Mouse (Mus musculus): ENCODE measurements at regions not wholly inside any gene's neighbourhood (a gene's known extent, or its start where the extent isn't known, plus 50 kb on each side); places are given as distances from the start of the nearest gene placed in this dataset.
"Not testable (repeated sequence)": the region's sequence is repeated elsewhere in the genome, so short reads cannot be mapped to it uniquely, and the experiment has no call there.

GRCm38 (mm10) chr2:147307488-147308386, 54.0 kb upstream of the Pax1 start:
- H3K27me3 ChIP-seq (ENCODE audit: control insufficient read depth, insufficient read depth, low read length) = peaks cover 26% of the 10 kb centered on the region
- no peak for ATAC-seq (replicated peaks; ENCODE audit: extremely low read depth, insufficient read depth, low FRiP score)
- no peak overlapping the region for H3K4me3 ChIP-seq (ENCODE audit: low read length)
- H3K36me3 ChIP-seq (ENCODE audit: control insufficient read depth, insufficient read depth) = no peaks in the 10 kb centered on the region
- no peak overlapping the region for H3K4me2 ChIP-seq (ENCODE audit: low read depth, low read length)
- H3K4me1 ChIP-seq (ENCODE audit: control insufficient read depth, insufficient read depth, low read length) = no peaks in the 10 kb centered on the region
- no peak overlapping the region for H3K27ac ChIP-seq (ENCODE audit: low read length)
- H3K9me3 ChIP-seq (replicated peaks; ENCODE audit: control insufficient read depth, low read length) = no peaks in the 10 kb centered on the region
- WGBS = 15% methylated on average over 12 of the region's 12 CpGs
- H3K9ac ChIP-seq (ENCODE audit: low read length) = no peak overlapping the region

GRCm38 (mm10) chr2:147306728-147307127, 55.0 kb upstream of the Pax1 start:
- Histone ChIP-seq H3K27me3 (ENCODE audit: control insufficient read depth, insufficient read depth, low read length) (peaks cover 26% of the 10 kb centered on the region), H3K27ac (ENCODE audit: low read length) (no peak overlapping the region), H3K9ac (ENCODE audit: low read length) (no peak overlapping the region), H3K4me2 (ENCODE audit: low read depth, low read length) (no peak overlapping the region), H3K4me1 (ENCODE audit: control insufficient read depth, insufficient read depth, low read length) (no peaks in the 10 kb centered on the region), H3K9me3 (replicated peaks; ENCODE audit: control insufficient read depth, low read length) (no peaks in the 10 kb centered on the region), H3K4me3 (ENCODE audit: low read length) (no peak overlapping the region), H3K36me3 (ENCODE audit: control insufficient read depth, insufficient read depth) (no peaks in the 10 kb centered on the region)
- WGBS = 53% methylated on average over 6 of the region's 6 CpGs
- ATAC-seq (replicated peaks; ENCODE audit: extremely low read depth, insufficient read depth, low FRiP score) = no peak

GRCm38 (mm10) chr2:147305262-147305661, 56.5 kb upstream of the Pax1 start:
- ATAC-seq (replicated peaks; ENCODE audit: extremely low read depth, insufficient read depth, low FRiP score) = no peak
- no peak overlapping the region for H3K4me3 ChIP-seq (ENCODE audit: low read length)
- no peaks in the 10 kb centered on the region for H3K36me3 ChIP-seq (ENCODE audit: control insufficient read depth, insufficient read depth)
- 27% methylated on average over 5 of the region's 5 CpGs for WGBS
- H3K9me3 ChIP-seq (replicated peaks; ENCODE audit: control insufficient read depth, low read length) = no peaks in the 10 kb centered on the region
- no peak overlapping the region for H3K9ac ChIP-seq (ENCODE audit: low read length)
- no peak overlapping the region for H3K4me2 ChIP-seq (ENCODE audit: low read depth, low read length)
- no peak overlapping the region for H3K27ac ChIP-seq (ENCODE audit: low read length)
- peaks cover 26% of the 10 kb centered on the region for H3K27me3 ChIP-seq (ENCODE audit: control insufficient read depth, insufficient read depth, low read length)
- H3K4me1 ChIP-seq (ENCODE audit: control insufficient read depth, insufficient read depth, low read length) = no peaks in the 10 kb centered on the region

- Histone ChIP-seq H3K4me1 (ENCODE audit: control insufficient read depth, insufficient read depth, low read length) (peaks cover 9% of the 10 kb centered on the region), H3K4me3 (ENCODE audit: low read length) (no peak overlapping the region), H3K27ac (ENCODE audit: low read length) (no peak overlapping the region), H3K27me3 (ENCODE audit: control insufficient read depth, insufficient read depth, low read length) (peaks cover 6% of the 10 kb centered on the region), H3K36me3 (ENCODE audit: control insufficient read depth, insufficient read depth) (no peaks in the 10 kb centered on the region), H3K9me3 (replicated peaks; ENCODE audit: control insufficient read depth, low read length) (no peaks in the 10 kb centered on the region), H3K9ac (ENCODE audit: low read length) (no peak overlapping the region), H3K4me2 (ENCODE audit: low read depth, low read length) (no peak overlapping the region)
- ATAC-seq (replicated peaks; ENCODE audit: extremely low read depth, insufficient read depth, low FRiP score) = no peak
- 83% methylated on average over 1 of the region's 1 CpGs for WGBS
Observed at GRCm38 (mm10) chr2:147300503-147300902, 61.2 kb upstream of the Pax1 start.

GRCm38 (mm10) chr2:147299359-147299758, 62.4 kb upstream of the Pax1 start:
- Histone ChIP-seq H3K4me1 (ENCODE audit: control insufficient read depth, insufficient read depth, low read length) (peaks cover 9% of the 10 kb centered on the region), H3K36me3 (ENCODE audit: control insufficient read depth, insufficient read depth) (no peaks in the 10 kb centered on the region), H3K4me2 (ENCODE audit: low read depth, low read length) (no peak overlapping the region), H3K4me3 (ENCODE audit: low read length) (no peak overlapping the region), H3K9me3 (replicated peaks; ENCODE audit: control insufficient read depth, low read length) (no peaks in the 10 kb centered on the region), H3K27me3 (ENCODE audit: control insufficient read depth, insufficient read depth, low read length) (no peaks in the 10 kb centered on the region; the same call in 1 of the 2 replicates), H3K27ac (ENCODE audit: low read length) (no peak overlapping the region), H3K9ac (ENCODE audit: low read length) (no peak overlapping the region)
- WGBS = 64% methylated on average over 3 of the region's 3 CpGs
- no peak for ATAC-seq (replicated peaks; ENCODE audit: extremely low read depth, insufficient read depth, low FRiP score)

- H3K4me3 ChIP-seq (ENCODE audit: low read length) = no peak overlapping the region
- no peak overlapping the region for H3K9ac ChIP-seq (ENCODE audit: low read length)
- WGBS = 19% methylated on average over 7 of the region's 7 CpGs
- H3K36me3 ChIP-seq (ENCODE audit: control insufficient read depth, insufficient read depth) = no peaks in the 10 kb centered on the region
- ATAC-seq (replicated peaks; ENCODE audit: extremely low read depth, insufficient read depth, low FRiP score) = peak; percentile 85
- no peaks in the 10 kb centered on the region for H3K27me3 ChIP-seq (ENCODE audit: control insufficient read depth, insufficient read depth, low read length)
- no peak overlapping the region for H3K4me2 ChIP-seq (ENCODE audit: low read depth, low read length)
- no peaks in the 10 kb centered on the region for H3K9me3 ChIP-seq (replicated peaks; ENCODE audit: control insufficient read depth, low read length)
- no peak overlapping the region for H3K27ac ChIP-seq (ENCODE audit: low read length)
- peaks cover 9% of the 10 kb centered on the region for H3K4me1 ChIP-seq (ENCODE audit: control insufficient read depth, insufficient read depth, low read length)
Observed at GRCm38 (mm10) chr2:147298499-147298896, 63.2 kb upstream of the Pax1 start.

GRCm38 (mm10) chr2:147297876-147298498, 63.7 kb upstream of the Pax1 start:
- H3K27ac ChIP-seq (ENCODE audit: low read length) = peak overlapping the region; percentile 24; the same call in 1 of the 2 replicates
- 76% methylated on average over 11 of the region's 11 CpGs for WGBS
- no peaks in the 10 kb centered on the region for H3K36me3 ChIP-seq (ENCODE audit: control insufficient read depth, insufficient read depth)
- no peaks in the 10 kb centered on the region for H3K9me3 ChIP-seq (replicated peaks; ENCODE audit: control insufficient read depth, low read length)
- peak; percentile 20; the same call in 1 of the 2 replicates for ATAC-seq (replicated peaks; ENCODE audit: extremely low read depth, insufficient read depth, low FRiP score)
- no peaks in the 10 kb centered on the region for H3K27me3 ChIP-seq (ENCODE audit: control insufficient read depth, insufficient read depth, low read length)
- no peak overlapping the region for H3K9ac ChIP-seq (ENCODE audit: low read length)
- H3K4me2 ChIP-seq (ENCODE audit: low read depth, low read length) = no peak overlapping the region
- peaks cover 9% of the 10 kb centered on the region for H3K4me1 ChIP-seq (ENCODE audit: control insufficient read depth, insufficient read depth, low read length)
- H3K4me3 ChIP-seq (ENCODE audit: low read length) = no peak overlapping the region

GRCm38 (mm10) chr2:147294926-147295325, 66.8 kb upstream of the Pax1 start:
- H3K9me3 ChIP-seq (replicated peaks; ENCODE audit: control insufficient read depth, low read length); H3K27me3 ChIP-seq (ENCODE audit: control insufficient read depth, insufficient read depth, low read length); H3K4me2 ChIP-seq (ENCODE audit: low read depth, low read length); H3K27ac ChIP-seq (ENCODE audit: low read length); H3K9ac ChIP-seq (ENCODE audit: low read length); ATAC-seq (replicated peaks; ENCODE audit: extremely low read depth, insufficient read depth, low FRiP score); H3K4me1 ChIP-seq (ENCODE audit: control insufficient read depth, insufficient read depth, low read length); H3K36me3 ChIP-seq (ENCODE audit: control insufficient read depth, insufficient read depth); H3K4me3 ChIP-seq (ENCODE audit: low read length): not testable (repeated sequence)
- 71% methylated on average over 2 of the region's 2 CpGs for WGBS

GRCm38 (mm10) chr2:147293294-147293688, 68.4 kb upstream of the Pax1 start:
- Histone ChIP-seq H3K9ac (ENCODE audit: low read length) (no peak overlapping the region), H3K4me1 (ENCODE audit: control insufficient read depth, insufficient read depth, low read length) (peaks cover 3% of the 10 kb centered on the region), H3K36me3 (ENCODE audit: control insufficient read depth, insufficient read depth) (no peaks in the 10 kb centered on the region), H3K4me3 (ENCODE audit: low read length) (no peak overlapping the region), H3K27me3 (ENCODE audit: control insufficient read depth, insufficient read depth, low read length) (no peaks in the 10 kb centered on the region), H3K4me2 (ENCODE audit: low read depth, low read length) (no peak overlapping the region), H3K27ac (ENCODE audit: low read length) (no peak overlapping the region), H3K9me3 (replicated peaks; ENCODE audit: control insufficient read depth, low read length) (no peaks in the 10 kb centered on the region)
- WGBS = 69% methylated on average over 3 of the region's 3 CpGs
- no peak for ATAC-seq (replicated peaks; ENCODE audit: extremely low read depth, insufficient read depth, low FRiP score)
